Mouse (Mus musculus): ENCODE results near the gene Sec23a. TPM values are rescaled to one million over a fixed set of nuclear protein-coding genes. Genes with fewer than 3 reads are reported as not detected.
A peak's percentile ranks its signal among the peaks of the same experiment; 100 is the strongest.

Sec23a gene
- polyA plus RNA-seq, 1 experiment from 2014 or later: 77.8 TPM

DNA sequence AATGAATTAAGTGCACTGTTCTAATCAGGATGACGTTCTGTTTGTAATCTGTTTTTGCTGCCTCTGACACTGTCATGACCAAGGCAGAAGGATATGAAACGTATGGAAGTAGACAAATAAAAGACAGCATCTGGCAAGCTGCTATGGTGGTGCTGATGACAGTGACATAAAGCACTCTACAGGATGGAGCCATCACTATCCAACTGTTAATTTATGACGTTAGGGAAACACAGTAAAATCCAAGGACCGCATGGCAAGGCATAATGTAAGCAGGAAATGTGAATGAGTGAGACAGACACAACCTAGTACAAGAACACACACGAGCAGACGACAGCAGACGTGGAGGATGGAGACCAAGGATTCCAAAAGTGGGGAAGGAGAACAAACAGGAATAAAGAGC lies 55.2 kb downstream of the Sec23a start:
- Histone ChIP-seq H3K9me3 (replicated peaks; ENCODE audit: control insufficient read depth, low read length) (no peaks in the 10 kb centered on the region), H3K27ac (ENCODE audit: low read depth, low read length) (no peak overlapping the region), H3K4me1 (ENCODE audit: control insufficient read depth, insufficient read depth, low read length) (peaks cover 11% of the 10 kb centered on the region; the same call in 1 of the 2 replicates), H3K4me2 (no peak overlapping the region), H3K36me3 (ENCODE audit: control insufficient read depth, insufficient read depth, low read length) (no peaks in the 10 kb centered on the region), H3K4me3 (ENCODE audit: low read depth, low read length) (no peak overlapping the region), H3K27me3 (ENCODE audit: control insufficient read depth, insufficient read depth, low read length) (no peaks in the 10 kb centered on the region), H3K9ac (ENCODE audit: low read depth, low read length) (no peak overlapping the region)
- ATAC-seq (replicated peaks; ENCODE audit: insufficient number of reproducible peaks, low FRiP score, low TSS enrichment): no peak
- WGBS (ENCODE audit: insufficient replicate concordance): 61% methylated on average over 7 of the region's 7 CpGs

- WGBS (ENCODE audit: insufficient replicate concordance): 77% methylated on average over 7 of the region's 7 CpGs
- peaks cover 10% of the 10 kb centered on the region; the same call in 1 of the 2 replicates for H3K4me1 ChIP-seq (ENCODE audit: control insufficient read depth, insufficient read depth, low read length)
- no peak overlapping the region for H3K9ac ChIP-seq (ENCODE audit: low read depth, low read length)
- no peak overlapping the region for H3K4me3 ChIP-seq (ENCODE audit: low read depth, low read length)
- no peaks in the 10 kb centered on the region for H3K9me3 ChIP-seq (replicated peaks; ENCODE audit: control insufficient read depth, low read length)
- H3K27me3 ChIP-seq (ENCODE audit: control insufficient read depth, insufficient read depth, low read length): no peaks in the 10 kb centered on the region
- H3K4me2 ChIP-seq: no peak overlapping the region
- H3K27ac ChIP-seq (ENCODE audit: low read depth, low read length): no peak overlapping the region
- no peak for ATAC-seq (replicated peaks; ENCODE audit: insufficient number of reproducible peaks, low FRiP score, low TSS enrichment)
- no peaks in the 10 kb centered on the region for H3K36me3 ChIP-seq (ENCODE audit: control insufficient read depth, insufficient read depth, low read length)
Measured at GRCm38 (mm10) chr12:58956162-58956561, 55.7 kb downstream of the Sec23a start.

DNA sequence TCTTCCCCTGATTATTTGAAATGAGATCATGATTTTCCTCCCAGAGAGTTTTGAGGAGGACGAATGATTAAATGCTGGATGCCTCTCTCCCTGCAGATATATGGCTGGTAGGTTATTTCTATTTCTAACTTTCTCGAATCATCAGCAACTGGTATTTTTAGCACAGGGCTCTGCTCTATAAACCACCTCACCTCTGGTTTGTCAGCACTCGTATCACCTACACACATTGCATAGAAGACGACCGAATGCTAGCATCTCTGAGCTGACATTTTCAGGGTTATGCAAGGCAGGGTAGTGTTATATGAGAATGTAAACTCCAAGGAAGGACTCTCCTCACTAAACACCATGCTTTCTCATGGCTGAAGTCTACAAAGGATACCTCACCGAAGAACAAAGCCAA lies 63.9 kb downstream of the Sec23a start:
- WGBS (ENCODE audit: insufficient replicate concordance): 49% methylated on average over 6 of the region's 6 CpGs
- Histone ChIP-seq H3K4me2 (no peak overlapping the region; the same call in 1 of the 2 replicates), H3K36me3 (ENCODE audit: control insufficient read depth, insufficient read depth, low read length) (no peaks in the 10 kb centered on the region), H3K27me3 (ENCODE audit: control insufficient read depth, insufficient read depth, low read length) (no peaks in the 10 kb centered on the region), H3K9me3 (replicated peaks; ENCODE audit: control insufficient read depth, low read length) (no peaks in the 10 kb centered on the region), H3K27ac (ENCODE audit: low read depth, low read length) (0 out of 2 replicates have a peak overlapping the region, but pooled peaks have one; percentile 66), H3K4me1 (ENCODE audit: control insufficient read depth, insufficient read depth, low read length) (no peaks in the 10 kb centered on the region), H3K9ac (ENCODE audit: low read depth, low read length) (no peak overlapping the region), H3K4me3 (ENCODE audit: low read depth, low read length) (no peak overlapping the region)
- no peak for ATAC-seq (replicated peaks; ENCODE audit: insufficient number of reproducible peaks, low FRiP score, low TSS enrichment)

DNA sequence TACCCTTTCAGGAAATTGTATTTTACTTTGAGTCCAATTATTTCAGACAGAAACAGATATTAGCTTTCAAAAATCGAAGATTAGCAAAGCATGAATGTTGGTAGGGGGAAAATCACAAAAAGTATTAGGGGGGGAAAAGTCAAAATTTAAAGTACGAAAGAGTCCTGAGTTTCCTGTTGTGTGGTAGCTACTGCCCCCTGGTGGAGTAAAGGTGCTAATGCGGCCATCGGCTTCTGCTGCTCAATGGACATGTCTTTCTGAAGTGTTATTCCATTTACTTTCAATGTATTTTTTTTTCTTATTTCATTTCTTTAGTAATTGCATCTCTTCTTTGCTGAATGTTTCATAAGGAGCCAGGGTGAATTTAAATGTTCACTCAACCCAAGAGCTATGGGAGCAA lies 64.6 kb downstream of the Sec23a start:
- Histone ChIP-seq H3K4me3 (ENCODE audit: low read depth, low read length) (no peak overlapping the region), H3K9me3 (replicated peaks; ENCODE audit: control insufficient read depth, low read length) (no peaks in the 10 kb centered on the region), H3K4me1 (ENCODE audit: control insufficient read depth, insufficient read depth, low read length) (no peaks in the 10 kb centered on the region), H3K9ac (ENCODE audit: low read depth, low read length) (no peak overlapping the region), H3K4me2 (no peak overlapping the region), H3K27ac (ENCODE audit: low read depth, low read length) (peak overlapping the region; percentile 66; the same call in 1 of the 2 replicates), H3K36me3 (ENCODE audit: control insufficient read depth, insufficient read depth, low read length) (no peaks in the 10 kb centered on the region), H3K27me3 (ENCODE audit: control insufficient read depth, insufficient read depth, low read length) (no peaks in the 10 kb centered on the region)
- 14% methylated on average over 4 of the region's 4 CpGs for WGBS (ENCODE audit: insufficient replicate concordance)
- ATAC-seq (replicated peaks; ENCODE audit: insufficient number of reproducible peaks, low FRiP score, low TSS enrichment): no peak

- no peak overlapping the region for H3K4me2 ChIP-seq
- WGBS (ENCODE audit: insufficient replicate concordance): 68% methylated on average over 4 of the region's 4 CpGs
Measured at GRCm38 (mm10) chr12:58942544-58942943, 69.3 kb downstream of the Sec23a start.

GRCm38 (mm10) chr12:58934580-58934979 lies 77.2 kb downstream of the Sec23a start:
- H3K36me3 ChIP-seq (ENCODE audit: control insufficient read depth, insufficient read depth, low read length): no peaks in the 10 kb centered on the region
- H3K9me3 ChIP-seq (replicated peaks; ENCODE audit: control insufficient read depth, low read length): no peaks in the 10 kb centered on the region
- no peak overlapping the region for H3K4me2 ChIP-seq
- WGBS (ENCODE audit: insufficient replicate concordance): 38% methylated on average over 4 of the region's 4 CpGs
- no peak overlapping the region for H3K9ac ChIP-seq (ENCODE audit: low read depth, low read length)
- H3K4me3 ChIP-seq (ENCODE audit: low read depth, low read length): no peak overlapping the region
- ATAC-seq (replicated peaks; ENCODE audit: insufficient number of reproducible peaks, low FRiP score, low TSS enrichment): no peak
- no peaks in the 10 kb centered on the region for H3K27me3 ChIP-seq (ENCODE audit: control insufficient read depth, insufficient read depth, low read length)
- H3K4me1 ChIP-seq (ENCODE audit: control insufficient read depth, insufficient read depth, low read length): 0 out of 2 replicates have a peak, but pooled peaks cover 8% of the 10 kb centered on the region
- no peak overlapping the region for H3K27ac ChIP-seq (ENCODE audit: low read depth, low read length)

More at GRCm38 (mm10) chr12:58942544-58942943, 69.3 kb downstream of the Sec23a start:
- Histone ChIP-seq H3K27me3 (ENCODE audit: control insufficient read depth, insufficient read depth, low read length) (no peaks in the 10 kb centered on the region), H3K4me1 (ENCODE audit: control insufficient read depth, insufficient read depth, low read length) (no peaks in the 10 kb centered on the region), H3K9me3 (replicated peaks; ENCODE audit: control insufficient read depth, low read length) (no peaks in the 10 kb centered on the region), H3K4me3 (ENCODE audit: low read depth, low read length) (no peak overlapping the region), H3K9ac (ENCODE audit: low read depth, low read length) (no peak overlapping the region), H3K36me3 (ENCODE audit: control insufficient read depth, insufficient read depth, low read length) (no peaks in the 10 kb centered on the region), H3K27ac (ENCODE audit: low read depth, low read length) (no peak overlapping the region)
- no peak for ATAC-seq (replicated peaks; ENCODE audit: insufficient number of reproducible peaks, low FRiP score, low TSS enrichment)

DNA sequence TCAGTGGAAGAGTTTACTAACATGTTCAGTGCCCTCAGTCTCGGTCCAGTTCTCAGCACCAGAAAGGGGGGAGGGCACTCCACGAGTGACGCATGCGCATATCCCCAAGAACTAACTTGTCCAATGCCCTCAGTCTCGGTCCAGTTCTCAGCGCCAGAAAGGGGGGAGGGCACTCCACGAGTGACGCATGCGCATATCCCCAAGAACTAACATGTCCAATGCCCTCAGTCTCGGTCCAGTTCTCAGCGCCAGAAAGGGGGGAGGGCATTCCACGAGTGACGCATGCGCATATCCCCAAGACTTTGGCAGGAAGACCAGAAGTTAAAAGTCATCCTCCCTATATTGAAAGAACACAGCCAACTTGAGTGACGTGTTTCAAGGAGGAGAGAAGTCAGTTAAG lies 86.8 kb downstream of the Sec23a start:
- H3K36me3 ChIP-seq (ENCODE audit: control insufficient read depth, insufficient read depth, low read length): no peaks in the 10 kb centered on the region
- H3K27me3 ChIP-seq (ENCODE audit: control insufficient read depth, insufficient read depth, low read length): no peaks in the 10 kb centered on the region
- no peak overlapping the region for H3K27ac ChIP-seq (ENCODE audit: low read depth, low read length)
- no peak overlapping the region for H3K4me3 ChIP-seq (ENCODE audit: low read depth, low read length)
- H3K9ac ChIP-seq (ENCODE audit: low read depth, low read length): no peak overlapping the region
- H3K4me2 ChIP-seq: no peak overlapping the region
- no peaks in the 10 kb centered on the region for H3K4me1 ChIP-seq (ENCODE audit: control insufficient read depth, insufficient read depth, low read length)
- no peaks in the 10 kb centered on the region for H3K9me3 ChIP-seq (replicated peaks; ENCODE audit: control insufficient read depth, low read length)
- 88% methylated on average over 15 of the region's 15 CpGs for WGBS (ENCODE audit: insufficient replicate concordance)
- no peak for ATAC-seq (replicated peaks; ENCODE audit: insufficient number of reproducible peaks, low FRiP score, low TSS enrichment)

DNA sequence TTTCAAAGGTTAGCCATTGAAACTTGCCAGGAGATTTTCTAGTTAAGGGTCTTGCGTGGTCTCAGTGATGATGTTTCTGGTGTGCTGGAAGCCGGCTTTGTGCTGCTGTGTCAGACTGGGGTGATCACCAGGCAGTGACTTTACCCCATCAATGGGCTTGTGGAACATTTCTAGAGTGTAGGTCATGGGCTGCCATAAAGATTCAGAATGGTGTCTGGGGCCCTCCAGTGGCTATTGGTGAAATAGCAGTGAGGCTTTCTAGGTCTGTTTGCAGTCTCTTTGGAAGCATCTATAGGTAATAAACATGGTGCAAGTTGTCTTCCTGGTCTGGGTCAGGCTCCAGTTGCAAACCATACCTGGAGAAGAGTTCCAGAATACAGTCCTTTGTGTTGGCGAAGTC lies 87.8 kb downstream of the Sec23a start:
- Histone ChIP-seq H3K4me3 (ENCODE audit: low read depth, low read length) (no peak overlapping the region), H3K27ac (ENCODE audit: low read depth, low read length) (no peak overlapping the region), H3K4me1 (ENCODE audit: control insufficient read depth, insufficient read depth, low read length) (no peaks in the 10 kb centered on the region), H3K9ac (ENCODE audit: low read depth, low read length) (no peak overlapping the region), H3K9me3 (replicated peaks; ENCODE audit: control insufficient read depth, low read length) (no peaks in the 10 kb centered on the region), H3K4me2 (no peak overlapping the region), H3K27me3 (ENCODE audit: control insufficient read depth, insufficient read depth, low read length) (no peaks in the 10 kb centered on the region), H3K36me3 (ENCODE audit: control insufficient read depth, insufficient read depth, low read length) (no peaks in the 10 kb centered on the region)
- WGBS (ENCODE audit: insufficient replicate concordance): 74% methylated on average over 3 of the region's 3 CpGs
- ATAC-seq (replicated peaks; ENCODE audit: insufficient number of reproducible peaks, low FRiP score, low TSS enrichment): no peak

DNA sequence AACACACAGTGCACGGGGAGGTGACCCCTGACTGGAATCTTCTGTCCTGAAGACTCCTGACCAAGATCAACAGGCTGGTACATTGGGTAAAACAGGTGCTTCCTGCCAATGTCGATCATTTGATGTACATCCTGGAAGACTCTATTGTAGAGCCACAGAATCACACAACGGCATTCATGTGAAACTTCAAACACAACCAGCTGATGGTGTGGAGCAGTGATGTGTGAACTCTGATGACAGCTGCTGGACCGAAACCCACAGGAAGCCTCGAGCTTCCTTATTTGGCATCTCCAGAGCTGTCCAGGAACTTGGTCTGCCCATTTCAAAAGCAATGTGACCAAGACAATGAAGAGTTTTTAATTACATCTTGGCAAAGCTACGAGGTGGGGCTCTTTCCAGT lies 91.0 kb downstream of the Sec23a start:
- Histone ChIP-seq H3K27ac (ENCODE audit: low read depth, low read length) (no peak overlapping the region), H3K27me3 (ENCODE audit: control insufficient read depth, insufficient read depth, low read length) (no peaks in the 10 kb centered on the region), H3K36me3 (ENCODE audit: control insufficient read depth, insufficient read depth, low read length) (no peaks in the 10 kb centered on the region), H3K4me3 (ENCODE audit: low read depth, low read length) (no peak overlapping the region), H3K9me3 (replicated peaks; ENCODE audit: control insufficient read depth, low read length) (no peaks in the 10 kb centered on the region), H3K4me1 (ENCODE audit: control insufficient read depth, insufficient read depth, low read length) (no peaks in the 10 kb centered on the region), H3K9ac (ENCODE audit: low read depth, low read length) (no peak overlapping the region), H3K4me2 (no peak overlapping the region)
- ATAC-seq (replicated peaks; ENCODE audit: insufficient number of reproducible peaks, low FRiP score, low TSS enrichment): no peak
- WGBS (ENCODE audit: insufficient replicate concordance): 72% methylated on average over 6 of the region's 6 CpGs

Data from heart, embryonic 11.5 days (tissue).